ENCODE assay signal across 28 mouse cellular contexts in genomic region chr15:4818437-4818836, GRCm38 (mm10).
DNase-seq lines count a peak whose midpoint lies in the region; ATAC-seq and TF ChIP-seq lines count a peak whose summit lies in the region.
"Had no signal": no experiment of that assay in that cellular context is flagged by ENCODE, and none has a peak within 500 bp of the region (broad histone marks: within the 10 kb centered on the region; RNA-seq: fewer than 3 reads in every experiment).

No protein-coding gene starts in this region.

- ATAC-seq in midbrain, postnatal 0 days (ENCODE audit: low FRiP score): no peak
- ATAC-seq in midbrain, embryonic 11.5 days (ENCODE audit: low FRiP score): no peak
- ATAC-seq in hindbrain, embryonic 15.5 days (ENCODE audit: low FRiP score, low read depth): peak; percentile 85
- ATAC-seq: forebrain, postnatal 0 days had no signal

- H3K36me3 ChIP-seq in midbrain, postnatal 0 days (ENCODE audit: insufficient read depth, low read length): no peaks in the 10 kb centered on the region
- H3K36me3 ChIP-seq in midbrain, embryonic 11.5 days (ENCODE audit: control insufficient read depth, insufficient read depth, low read length): no peaks in the 10 kb centered on the region
- no peaks in the 10 kb centered on the region for H3K36me3 ChIP-seq in hindbrain, embryonic 15.5 days
- H3K36me3 ChIP-seq: embryonic facial prominence, embryonic 15.5 days; forebrain, embryonic 12.5 days; G1E; limb, embryonic 10.5 days; limb, embryonic 15.5 days; liver, embryonic 13.5 days; midbrain, embryonic 12.5 days; neural tube, embryonic 13.5 days had no signal

- no peaks in the 10 kb centered on the region for H3K4me1 ChIP-seq in midbrain, postnatal 0 days (ENCODE audit: insufficient read depth, low read length)
- no peaks in the 10 kb centered on the region for H3K4me1 ChIP-seq in midbrain, embryonic 11.5 days (ENCODE audit: control insufficient read depth, insufficient read depth, low read length)
- H3K4me1 ChIP-seq in hindbrain, embryonic 15.5 days (replicated peaks): no peaks in the 10 kb centered on the region
- H3K4me1 ChIP-seq: embryonic facial prominence, embryonic 15.5 days; forebrain, embryonic 12.5 days; limb, embryonic 10.5 days; limb, embryonic 15.5 days; liver, embryonic 13.5 days; midbrain, embryonic 12.5 days; neural tube, embryonic 13.5 days had no signal

- H3K9me3 ChIP-seq in midbrain, postnatal 0 days (ENCODE audit: low read length): no peaks in the 10 kb centered on the region
- no peaks in the 10 kb centered on the region for H3K9me3 ChIP-seq in midbrain, embryonic 11.5 days (ENCODE audit: control insufficient read depth, low read length)
- H3K9me3 ChIP-seq in hindbrain, embryonic 15.5 days: no peaks in the 10 kb centered on the region
- H3K9me3 ChIP-seq: embryonic facial prominence, embryonic 15.5 days; forebrain, embryonic 12.5 days; G1E; limb, embryonic 10.5 days; limb, embryonic 15.5 days; liver, embryonic 13.5 days; midbrain, embryonic 12.5 days; neural tube, embryonic 13.5 days had no signal

- no peak overlapping the region for H3K27ac ChIP-seq in midbrain, postnatal 0 days (ENCODE audit: low read depth, low read length)
- no peak overlapping the region for H3K27ac ChIP-seq in midbrain, embryonic 11.5 days (ENCODE audit: low read depth, low read length)
- H3K27ac ChIP-seq in hindbrain, embryonic 15.5 days (replicated peaks): no peak overlapping the region
- H3K27ac ChIP-seq: embryonic facial prominence, embryonic 15.5 days; forebrain, embryonic 12.5 days; limb, embryonic 10.5 days; limb, embryonic 15.5 days; liver, embryonic 13.5 days; midbrain, embryonic 12.5 days; neural tube, embryonic 13.5 days; stomach, postnatal 0 days had no signal

- no peak for TF ChIP-seq CTCF in midbrain, postnatal 0 days (IDR thresholded peaks at IDR 0.05)

- H3K4me2 ChIP-seq in midbrain, postnatal 0 days (ENCODE audit: low read depth, low read length, poor library complexity, severe bottlenecking): no peak overlapping the region
- no peak overlapping the region for H3K4me2 ChIP-seq in midbrain, embryonic 11.5 days
- no peak overlapping the region for H3K4me2 ChIP-seq in hindbrain, embryonic 15.5 days
- H3K4me2 ChIP-seq: embryonic facial prominence, embryonic 15.5 days; forebrain, embryonic 12.5 days; limb, embryonic 15.5 days; liver, embryonic 13.5 days; midbrain, embryonic 12.5 days; neural tube, embryonic 13.5 days had no signal

- WGBS in midbrain, postnatal 0 days: 78% methylated on average over 3 of the region's 3 CpGs
- 85% methylated on average over 3 of the region's 3 CpGs for WGBS in midbrain, embryonic 11.5 days
- WGBS in hindbrain, embryonic 15.5 days: 60% methylated on average over 3 of the region's 3 CpGs

- peak; percentile 8 for DNase-seq in embryo, embryonic 10 days (ENCODE audit: low spot score)
- DNase-seq in embryo, embryonic 11 days: no peak
- peak; percentile 47 for DNase-seq in midbrain, postnatal 0 days (ENCODE audit: low spot score)
- DNase-seq in midbrain, embryonic 11.5 days (ENCODE audit: low spot score, missing footprints): no peak
- DNase-seq in frontal cortex, adult 2 months (ENCODE audit: extremely low spot score in 1 of 2, low spot score in 1 of 2): no peak
- DNase-seq in T-cell, adult 2 months (ENCODE audit: low spot score): no peak
- DNase-seq: adrenal gland, postnatal 14 days; cerebellum, adult 2 months; cerebellum, postnatal 25 days; forebrain, postnatal 0 days; gastrocnemius, postnatal 10 days; heart, postnatal 14 days; kidney, adult 11 months; kidney, postnatal 36 days; liver, embryonic 13.5 days; lung, adult 2 months; right cerebral cortex, postnatal 4 days; thymus, adult 18-20 months; thymus, postnatal 4 days had no signal

- no peak overlapping the region for H3K9ac ChIP-seq in midbrain, postnatal 0 days (replicated peaks; ENCODE audit: low read length, poor library complexity, severe bottlenecking)
- no peak overlapping the region for H3K9ac ChIP-seq in midbrain, embryonic 11.5 days (ENCODE audit: low read length)
- H3K9ac ChIP-seq in hindbrain, embryonic 15.5 days: no peak overlapping the region
- H3K9ac ChIP-seq: embryonic facial prominence, embryonic 15.5 days; forebrain, embryonic 12.5 days; forebrain, postnatal 0 days; limb, embryonic 15.5 days; liver, embryonic 13.5 days; midbrain, embryonic 12.5 days; neural tube, embryonic 13.5 days had no signal

- no peaks in the 10 kb centered on the region for H3K27me3 ChIP-seq in midbrain, postnatal 0 days (ENCODE audit: insufficient read depth, low read length)
- H3K27me3 ChIP-seq in midbrain, embryonic 11.5 days (ENCODE audit: control insufficient read depth, insufficient read depth, low read length): no peaks in the 10 kb centered on the region
- no peaks in the 10 kb centered on the region for H3K27me3 ChIP-seq in hindbrain, embryonic 15.5 days
- H3K27me3 ChIP-seq: embryonic facial prominence, embryonic 15.5 days; forebrain, embryonic 12.5 days; limb, embryonic 15.5 days; liver, embryonic 13.5 days; midbrain, embryonic 12.5 days; neural tube, embryonic 13.5 days had no signal

- H3K4me3 ChIP-seq in midbrain, postnatal 0 days (ENCODE audit: low read depth, low read length): no peak overlapping the region
- no peak overlapping the region for H3K4me3 ChIP-seq in midbrain, embryonic 11.5 days (ENCODE audit: low read depth, low read length)
- no peak overlapping the region for H3K4me3 ChIP-seq in hindbrain, embryonic 15.5 days
- H3K4me3 ChIP-seq: embryonic facial prominence, embryonic 15.5 days; forebrain, embryonic 12.5 days; limb, embryonic 10.5 days; limb, embryonic 15.5 days; liver, embryonic 13.5 days; midbrain, embryonic 12.5 days; neural tube, embryonic 13.5 days had no signal

Comparison
In these comparisons a context has a peak if more than half of its experiments do, and no peak if none do; other contexts are left out.
1. DNase-seq: peak in embryo, embryonic 10 days (single experiment) and midbrain, postnatal 0 days (single experiment); none in embryo, embryonic 11 days (single experiment), midbrain, embryonic 11.5 days (single experiment), frontal cortex, adult 2 months (0 of 2) and T-cell, adult 2 months (single experiment).